Mouse (Mus musculus): ENCODE data around the gene Car10. TPM values are rescaled to one million over a fixed set of nuclear protein-coding genes. Genes with fewer than 3 reads are reported as not detected.

Gene Car10
- polyA plus RNA-seq, 1 experiment from 2014 or later: not detected

DNA sequence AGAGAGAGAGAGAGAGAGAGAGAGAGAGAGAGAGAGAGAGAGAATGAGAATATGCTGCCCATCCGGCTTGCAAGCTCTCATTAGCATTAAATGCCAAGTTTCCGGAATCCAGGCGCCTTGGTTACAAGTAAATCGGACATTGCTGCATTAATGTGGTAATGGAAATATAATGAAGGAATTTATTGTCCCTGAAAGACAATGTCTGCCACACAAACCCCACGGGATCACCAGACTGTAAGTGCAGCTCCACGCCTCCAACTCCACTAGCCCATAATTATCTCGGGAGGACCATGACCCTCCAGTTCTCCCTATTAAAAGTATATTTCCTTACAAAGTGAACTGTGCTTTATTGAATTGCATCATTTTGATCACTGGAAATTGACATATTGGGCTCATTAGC is 372.9 kb downstream of the Car10 start:
- no peaks in the 10 kb centered on the region for H3K4me1 ChIP-seq (replicated peaks; ENCODE audit: insufficient read depth, low read length)
- H3K36me3 ChIP-seq (ENCODE audit: insufficient read depth, low read length): no peaks in the 10 kb centered on the region
- WGBS: 75% methylated on average over 7 of the region's 7 CpGs
- DNase-seq (ENCODE audit: low spot score) (no peak), ATAC-seq (replicated peaks; ENCODE audit: low FRiP score, low read depth) (no peak)
- H3K27ac ChIP-seq: no peak overlapping the region
- no peak overlapping the region for H3K4me2 ChIP-seq (ENCODE audit: low read length)
- no peaks in the 10 kb centered on the region for H3K27me3 ChIP-seq (ENCODE audit: insufficient read depth, low read length)
- no peak overlapping the region for H3K4me3 ChIP-seq (replicated peaks; ENCODE audit: low read depth, low read length)
- H3K9me3 ChIP-seq (replicated peaks; ENCODE audit: low read length): no peaks in the 10 kb centered on the region
- TF ChIP-seq CTCF (IDR thresholded peaks at IDR 0.05; ENCODE audit: low read depth): no peak
- no peak overlapping the region for H3K9ac ChIP-seq (ENCODE audit: low read depth, low read length)

DNA sequence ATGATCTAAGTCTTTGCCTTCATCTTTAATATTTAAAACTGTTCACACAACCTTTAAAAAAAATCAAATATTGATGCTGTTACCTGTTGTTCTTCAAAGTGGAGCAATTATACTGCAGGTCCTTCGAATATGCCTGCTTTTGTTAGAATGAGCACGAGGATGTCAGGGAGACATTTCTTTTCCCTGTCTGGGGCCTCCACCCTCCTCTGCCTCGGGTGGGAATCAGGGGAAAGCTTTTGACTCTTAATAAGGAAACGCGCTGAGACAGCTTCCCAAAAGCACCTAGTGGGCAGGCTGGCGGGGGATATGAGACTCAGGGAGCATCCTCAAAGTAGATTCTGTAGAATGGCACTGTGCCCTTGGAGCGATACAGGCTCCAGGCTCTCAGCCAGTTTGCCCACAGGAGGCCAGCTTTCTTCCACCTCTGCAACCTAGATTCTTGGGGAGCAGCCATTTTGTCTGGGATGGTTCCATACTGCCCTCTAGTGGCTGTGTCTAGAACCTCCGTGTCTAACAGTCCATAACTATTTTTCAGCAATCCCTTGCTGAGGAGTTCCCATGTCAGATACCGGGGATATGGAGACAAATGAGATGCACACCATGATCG is 373.8 kb downstream of the Car10 start:
- Histone ChIP-seq H3K4me2 (ENCODE audit: low read length) (no peak overlapping the region), H3K9ac (ENCODE audit: low read depth, low read length) (no peak overlapping the region), H3K4me3 (replicated peaks; ENCODE audit: low read depth, low read length) (no peak overlapping the region), H3K27me3 (ENCODE audit: insufficient read depth, low read length) (no peaks in the 10 kb centered on the region), H3K9me3 (replicated peaks; ENCODE audit: low read length) (no peaks in the 10 kb centered on the region), H3K36me3 (ENCODE audit: insufficient read depth, low read length) (no peaks in the 10 kb centered on the region), H3K4me1 (replicated peaks; ENCODE audit: insufficient read depth, low read length) (no peaks in the 10 kb centered on the region), H3K27ac (no peak overlapping the region)
- WGBS: 53% methylated on average over 10 of the region's 10 CpGs
- TF ChIP-seq CTCF (IDR thresholded peaks at IDR 0.05; ENCODE audit: low read depth): peak; percentile 89
- ATAC-seq (replicated peaks; ENCODE audit: low FRiP score, low read depth) (no peak), DNase-seq (ENCODE audit: low spot score) (peak; percentile 79)

DNA sequence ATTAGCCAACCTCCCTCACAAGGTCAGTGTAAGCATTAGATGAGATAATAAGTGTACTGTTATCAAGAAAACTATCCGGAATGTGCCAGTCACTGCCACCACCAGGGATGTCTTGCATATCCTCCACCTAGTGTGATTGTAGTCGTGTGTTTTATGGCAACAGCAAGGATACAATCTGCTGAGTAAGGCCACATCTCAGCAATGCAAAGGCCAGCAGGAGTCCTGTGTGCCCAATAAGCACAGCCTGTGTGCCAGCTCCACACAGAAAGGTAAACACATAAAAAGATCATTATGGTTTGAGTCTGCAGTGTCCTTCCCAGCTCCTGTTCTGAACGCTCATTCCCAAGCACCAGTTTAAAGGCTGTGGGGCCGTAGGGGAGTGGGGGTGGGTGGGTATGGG is 386.8 kb downstream of the Car10 start:
- Histone ChIP-seq H3K9ac (ENCODE audit: low read depth, low read length) (no peak overlapping the region), H3K4me1 (replicated peaks; ENCODE audit: insufficient read depth, low read length) (no peaks in the 10 kb centered on the region), H3K36me3 (ENCODE audit: insufficient read depth, low read length) (no peaks in the 10 kb centered on the region), H3K27ac (no peak overlapping the region), H3K27me3 (ENCODE audit: insufficient read depth, low read length) (no peaks in the 10 kb centered on the region), H3K4me3 (replicated peaks; ENCODE audit: low read depth, low read length) (no peak overlapping the region), H3K9me3 (replicated peaks; ENCODE audit: low read length) (no peaks in the 10 kb centered on the region), H3K4me2 (ENCODE audit: low read length) (no peak overlapping the region)
- TF ChIP-seq CTCF (IDR thresholded peaks at IDR 0.05; ENCODE audit: low read depth): no peak
- no peak for DNase-seq (ENCODE audit: low spot score)
- no peak for ATAC-seq (replicated peaks; ENCODE audit: low FRiP score, low read depth)
- WGBS: 69% methylated on average over 4 of the region's 4 CpGs

DNA sequence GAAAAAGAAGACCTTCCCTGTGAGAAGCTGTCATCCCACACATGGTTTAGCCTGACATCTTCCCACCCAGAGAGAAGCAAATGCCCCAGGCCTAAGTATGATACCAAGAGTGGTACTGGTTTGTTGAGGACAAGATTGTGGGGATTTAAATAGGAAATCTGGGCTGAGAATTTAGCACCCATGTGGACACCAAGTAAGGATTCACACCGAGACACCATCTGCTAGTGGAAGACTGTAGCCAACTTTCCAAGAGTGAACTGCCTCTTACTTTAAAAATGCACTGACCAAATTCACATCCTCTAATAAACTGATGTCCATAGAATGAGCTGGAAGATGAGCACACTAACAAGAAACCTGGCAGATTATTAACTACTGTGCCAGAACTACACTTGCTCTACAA is 389.2 kb downstream of the Car10 start:
- no peak overlapping the region for H3K9ac ChIP-seq (ENCODE audit: low read depth, low read length)
- no peak for ATAC-seq (replicated peaks; ENCODE audit: low FRiP score, low read depth)

DNA sequence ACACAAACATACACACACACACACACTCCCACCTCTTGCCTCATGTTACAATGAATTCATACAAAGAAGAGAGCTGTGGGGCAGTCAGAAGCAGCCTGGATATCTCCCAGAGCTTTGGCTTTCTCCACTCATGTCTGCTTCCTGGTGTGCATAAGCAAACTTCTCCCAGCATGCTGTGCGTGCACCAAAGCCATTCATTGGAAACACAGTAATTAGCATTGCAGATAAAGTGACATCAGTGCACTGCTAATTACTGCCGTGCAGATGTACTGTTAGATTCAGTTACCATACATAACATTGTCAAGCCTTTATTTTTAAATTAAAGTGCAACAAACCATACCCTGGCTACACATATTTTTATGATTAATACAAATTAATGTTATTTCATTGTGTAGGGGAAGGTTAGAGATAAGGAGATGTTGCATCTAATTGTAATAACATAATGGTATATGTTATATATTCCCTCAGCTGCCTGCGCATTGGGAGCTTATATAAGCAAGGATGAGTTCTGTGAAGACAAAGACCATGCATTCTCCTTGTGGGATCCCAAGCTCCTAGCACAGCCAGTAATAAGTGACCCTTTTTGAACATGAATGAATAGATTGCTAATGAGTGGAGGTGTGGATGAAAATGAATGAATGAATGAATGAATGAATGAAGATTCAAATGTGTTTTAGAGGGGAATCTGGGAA is 390.2 kb downstream of the Car10 start:
- no peaks in the 10 kb centered on the region for H3K36me3 ChIP-seq (ENCODE audit: insufficient read depth, low read length)
- WGBS: 77% methylated on average over 3 of the region's 3 CpGs
- no peak for ATAC-seq (replicated peaks; ENCODE audit: low FRiP score, low read depth)

More for the DNA sequence above, 389.2 kb downstream of the Car10 start:
- no peak for DNase-seq (ENCODE audit: low spot score)
- H3K4me3 ChIP-seq (replicated peaks; ENCODE audit: low read depth, low read length): no peak overlapping the region
- H3K4me1 ChIP-seq (replicated peaks; ENCODE audit: insufficient read depth, low read length): no peaks in the 10 kb centered on the region
- H3K36me3 ChIP-seq (ENCODE audit: insufficient read depth, low read length): no peaks in the 10 kb centered on the region
- no peak for TF ChIP-seq CTCF (IDR thresholded peaks at IDR 0.05; ENCODE audit: low read depth)
- WGBS: 82% methylated on average over 1 of the region's 1 CpGs
- no peak overlapping the region for H3K27ac ChIP-seq
- no peaks in the 10 kb centered on the region for H3K9me3 ChIP-seq (replicated peaks; ENCODE audit: low read length)
- H3K27me3 ChIP-seq (ENCODE audit: insufficient read depth, low read length): no peaks in the 10 kb centered on the region
- H3K4me2 ChIP-seq (ENCODE audit: low read length): no peak overlapping the region

DNA sequence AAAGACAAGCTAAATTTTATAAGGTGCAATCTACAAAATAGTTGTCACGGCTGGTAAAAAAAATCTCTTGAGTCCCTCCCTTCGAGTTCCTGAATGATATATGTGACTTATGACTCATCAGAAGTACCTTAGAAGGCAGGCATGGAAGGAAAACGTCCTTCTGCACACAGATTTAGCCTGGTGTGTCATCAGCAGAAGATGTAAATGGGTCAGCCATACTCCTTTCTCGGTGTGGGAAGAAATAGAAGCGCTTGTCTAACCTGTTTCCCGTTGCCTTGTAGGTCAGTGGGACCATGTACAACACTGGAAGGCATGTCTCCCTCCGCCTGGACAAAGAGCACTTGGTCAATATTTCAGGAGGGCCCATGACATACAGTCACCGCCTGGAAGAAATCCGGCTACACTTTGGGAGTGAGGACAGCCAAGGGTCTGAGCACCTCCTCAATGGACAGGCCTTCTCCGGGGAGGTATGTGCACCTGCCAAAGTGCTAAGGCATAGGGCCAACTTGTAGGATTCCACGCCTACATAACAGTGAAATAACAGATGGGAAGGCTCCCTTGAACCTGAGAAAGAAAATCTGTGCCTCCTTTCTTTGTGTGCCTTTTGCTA is 392.5 kb downstream of the Car10 start:
- Histone ChIP-seq H3K27me3 (ENCODE audit: insufficient read depth, low read length) (no peaks in the 10 kb centered on the region), H3K4me2 (ENCODE audit: low read length) (no peak overlapping the region), H3K4me1 (replicated peaks; ENCODE audit: insufficient read depth, low read length) (no peaks in the 10 kb centered on the region), H3K9me3 (replicated peaks; ENCODE audit: low read length) (no peaks in the 10 kb centered on the region), H3K36me3 (ENCODE audit: insufficient read depth, low read length) (no peaks in the 10 kb centered on the region), H3K4me3 (replicated peaks; ENCODE audit: low read depth, low read length) (no peak overlapping the region), H3K27ac (no peak overlapping the region), H3K9ac (ENCODE audit: low read depth, low read length) (no peak overlapping the region)
- 77% methylated on average over 11 of the region's 11 CpGs for WGBS
- no peak for TF ChIP-seq CTCF (IDR thresholded peaks at IDR 0.05; ENCODE audit: low read depth)
- DNase-seq (ENCODE audit: low spot score) (no peak), ATAC-seq (replicated peaks; ENCODE audit: low FRiP score, low read depth) (no peak)

More for the DNA sequence above, 390.2 kb downstream of the Car10 start:
- Histone ChIP-seq H3K27ac (no peak overlapping the region), H3K9ac (ENCODE audit: low read depth, low read length) (no peak overlapping the region), H3K4me3 (replicated peaks; ENCODE audit: low read depth, low read length) (no peak overlapping the region), H3K9me3 (replicated peaks; ENCODE audit: low read length) (no peaks in the 10 kb centered on the region), H3K27me3 (ENCODE audit: insufficient read depth, low read length) (no peaks in the 10 kb centered on the region), H3K4me1 (replicated peaks; ENCODE audit: insufficient read depth, low read length) (no peaks in the 10 kb centered on the region), H3K4me2 (ENCODE audit: low read length) (no peak overlapping the region)
- no peak for DNase-seq (ENCODE audit: low spot score)
- no peak for TF ChIP-seq CTCF (IDR thresholded peaks at IDR 0.05; ENCODE audit: low read depth)

All from kidney, postnatal 0 days (tissue).